Mouse (Mus musculus): Measurements from ENCODE around the gene Fam240a.

DNA sequence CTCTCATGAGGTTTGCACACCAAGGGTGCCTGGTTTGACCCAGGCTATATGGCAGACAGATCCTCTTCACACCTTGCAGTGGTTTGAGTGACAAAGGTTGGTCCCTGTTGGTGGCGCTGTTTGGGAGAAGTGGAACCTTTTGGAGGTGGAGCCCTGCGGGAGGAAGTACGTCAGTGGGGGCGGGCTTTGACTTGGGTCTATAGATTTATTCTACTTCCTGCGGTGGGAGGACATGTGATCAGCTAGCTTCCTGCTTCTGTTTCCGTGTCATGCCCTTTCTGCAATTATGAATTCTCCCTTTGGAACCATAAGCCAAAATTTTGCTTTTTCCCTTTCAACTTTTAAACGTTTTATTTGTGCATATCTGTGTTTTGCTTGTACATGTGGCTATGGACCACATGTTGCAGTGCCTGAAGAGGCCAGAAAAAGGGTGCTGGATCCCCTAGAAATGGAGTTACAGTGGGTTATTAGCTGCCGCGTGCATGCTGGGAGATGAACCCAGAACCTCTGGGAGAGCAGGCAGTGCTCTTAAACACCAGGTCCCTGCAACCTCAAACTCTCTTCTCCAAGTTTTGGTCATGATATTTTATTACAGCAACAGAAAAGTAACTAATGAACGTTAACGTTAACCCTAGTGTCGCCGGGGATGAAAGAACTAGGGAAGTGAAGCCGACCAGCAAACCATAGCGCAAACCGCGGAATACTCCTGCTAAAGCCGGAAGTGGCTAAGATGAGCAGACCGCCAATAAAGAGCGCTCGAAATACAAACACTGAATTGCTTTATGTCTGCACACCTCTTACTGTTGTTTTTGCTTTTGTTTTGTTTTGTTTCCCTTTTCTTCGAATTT lies 48.6 kb upstream of the Fam240a start:
- TF ChIP-seq CTCF (IDR thresholded peaks at IDR 0.05; ENCODE audit: low read depth, low read length) (peak; percentile 40), POLR2A (IDR thresholded peaks at IDR 0.05; ENCODE audit: insufficient read depth, low read length) (no peak)

All from ES-Bruce4 (cell line).